Mouse (Mus musculus): ENCODE results near the gene Olfr1186.

- TF ChIP-seq CTCF (IDR thresholded peaks at IDR 0.05 in 2 of 3, conservative IDR thresholded peaks at IDR 0.05 in 1 of 3; ENCODE audit: control insufficient read depth in 1 of 3, insufficient read depth in 1 of 3, low read depth in 2 of 3, low read length in 3 of 3, poor library complexity in 1 of 3, severe bottlenecking in 1 of 3) (no peak), RCOR1 (IDR thresholded peaks at IDR 0.05; ENCODE audit: low read depth, low read length) (no peak), USF1 (IDR thresholded peaks at IDR 0.05; ENCODE audit: low read depth, low read length) (no peak), NELFE (IDR thresholded peaks at IDR 0.05; ENCODE audit: low read depth, low read length) (no peak), ETS1 (IDR thresholded peaks at IDR 0.05; ENCODE audit: low read depth, low read length) (no peak)
Observed at GRCm38 (mm10) chr2:88483298-88483697, 35.1 kb upstream of the Olfr1186 start, which contains the start of gene Olfr1184.

Measured in MEL (cell line).